Mouse (Mus musculus) retina, postnatal 7 days (tissue): ENCODE data around the gene 4930503B20Rik.

Experiments
- DNase-seq: peaks from one replicate; pipeline ENCODE4 v3.0.0-alpha.2; 2012; ENCODE audit warnings: low read depth, low spot score

The 4930503B20Rik gene

GRCm38 (mm10) chr3:146598411-146598810 lies 52.7 kb downstream of the 4930503B20Rik start:
- DNase-seq = no peak

- no peak for DNase-seq
Measured at GRCm38 (mm10) chr3:146596864-146597263, 54.3 kb downstream of the 4930503B20Rik start.

GRCm38 (mm10) chr3:146596387-146596786 lies 54.7 kb downstream of the 4930503B20Rik start:
- no peak for DNase-seq

- DNase-seq = no peak
Measured at GRCm38 (mm10) chr3:146595440-146595839, 55.7 kb downstream of the 4930503B20Rik start.
